Mouse (Mus musculus) liver, embryonic 14.5 days (tissue): Measurements from ENCODE around the gene Gpatch2l. TPM values are rescaled to one million over a fixed set of nuclear protein-coding genes. Genes with fewer than 3 reads are reported as not detected.
A peak's percentile ranks its signal among the peaks of the same experiment; 100 is the strongest.

Source experiments
- ATAC-seq: fragments of 200-750 bp; cut with Nextera tagmentation; 2 replicates; pipeline ENCODE4 v1.8.0; 2017; ENCODE audit warnings: moderate number of reproducible peaks, mild to moderate bottlenecking, moderate library complexity; ENCODE audit not compliant: insufficient read depth
- DNase-seq, 3 experiments: peaks; one replicate each; pipeline ENCODE4 v3.0.0-alpha.2; 2012 to 2013; ENCODE audit warnings: low read depth in 3 of 3, low spot score in 3 of 3
- H3K27ac ChIP-seq: fragments of 300-500 bp; sonication (generic); 2 replicates; pipeline ENCODE4 v1.5.1; 2014; ENCODE audit warnings: moderate library complexity, mild to moderate bottlenecking, control low read depth, inconsistent platforms
- H3K27me3 ChIP-seq: fragments of 300-500 bp; sonication (generic); 2 replicates; pipeline ENCODE4 v1.6.1; 2014; ENCODE audit warnings: mild to moderate bottlenecking, low read length, moderate library complexity; ENCODE audit not compliant: control insufficient read depth, insufficient read depth
- H3K36me3 ChIP-seq: fragments of 300-500 bp; sonication (generic); replicated peaks from 2 replicates; pipeline ENCODE4 v1.6.1; 2014; ENCODE audit warnings: low read depth; ENCODE audit not compliant: control insufficient read depth, insufficient read depth
- H3K4me1 ChIP-seq, 2 experiments: fragments of 200-500 bp in 1 of 2; fragments of 300-500 bp in 1 of 2; sonication (generic) in 1 of 2; replicated peaks; 2 replicates each; pipeline ENCODE4 v1.6.1; 2012 to 2014; ENCODE audit warnings: antibody characterized with exemption in 1 of 2, inconsistent platforms in 1 of 2, low read length in 1 of 2; ENCODE audit not compliant: control insufficient read depth in 2 of 2, insufficient read depth in 2 of 2
- H3K4me2 ChIP-seq: fragments of 300-500 bp; sonication (generic); 2 replicates; pipeline ENCODE4 v1.6.1; 2014; ENCODE audit warnings: low read depth, mild to moderate bottlenecking, control low read depth, moderate library complexity
- H3K4me3 ChIP-seq, 2 experiments: fragments of 200-500 bp in 1 of 2; fragments of 300-500 bp in 1 of 2; sonication (generic) in 1 of 2; 2 replicates each; pipeline ENCODE4 v1.5.1; 2012 to 2014; ENCODE audit warnings: low read depth in 2 of 2, low read length in 2 of 2, mild to moderate bottlenecking in 2 of 2, control low read depth in 1 of 2, inconsistent platforms in 1 of 2, moderate library complexity in 1 of 2; ENCODE audit not compliant: insufficient read depth in 1 of 2
- H3K9ac ChIP-seq: fragments of 300-500 bp; sonication (generic); replicated peaks from 2 replicates; pipeline ENCODE4 v1.6.1; 2014; ENCODE audit warnings: mild to moderate bottlenecking, control low read depth, moderate library complexity
- H3K9me3 ChIP-seq: fragments of 300-500 bp; sonication (generic); 2 replicates; pipeline ENCODE4 v1.6.1; 2016; ENCODE audit warnings: low read length, mixed read lengths; ENCODE audit not compliant: control insufficient read depth
- CTCF ChIP-seq: IDR thresholded peaks from 2 replicates; pipeline ENCODE4 v1.5.1; 2016; ENCODE audit warnings: antibody characterized with exemption, low read depth, control low read depth
- EP300 ChIP-seq: IDR thresholded peaks from 2 replicates; pipeline ENCODE4 v1.6.1; 2016; ENCODE audit warnings: antibody characterized with exemption, low read depth
- WGBS: fragments of 180-500 bp; shearing (Covaris S2); extraction: QIAGEN DNeasy Blood & Tissue Kit; methylation state at CpG from one replicate; pipeline ENCODE4 v1.1.7; 2014; ENCODE audit not compliant: insufficient replicate concordance; 5-methylcytosine and 5-hydroxymethylcytosine counted together
- polyA plus RNA-seq, 2 experiments: library from polyadenylated mRNA; depleted of rRNA in 1 of 2; stranded (reverse) in 1 of 2; unstranded in 1 of 2; fragments of >200 nt; fragmentation: Nextera tagmentation in 1 of 2; extraction: Ambion mirVana in 1 of 2; gene quantifications; 2 replicates each; pipeline versions ENCODE4 v1.2.1 to v1.2.3; 2012 to 2014

Gene Gpatch2l
- polyA plus RNA-seq, 2 experiments = 4.1 to 4.2 TPM

- no peak overlapping the region for H3K4me3 ChIP-seq
- H3K27ac ChIP-seq = no peak overlapping the region
- H3K36me3 ChIP-seq = no peaks in the 10 kb centered on the region; the same call in 1 of the 2 replicates
- no peak overlapping the region for H3K9ac ChIP-seq
- WGBS = 48% methylated on average over 2 of the region's 2 CpGs
- DNase-seq (no peak), ATAC-seq (no peak)
- H3K4me2 ChIP-seq = no peak overlapping the region
- no peak for TF ChIP-seq CTCF
- TF ChIP-seq EP300 = no peak
- H3K9me3 ChIP-seq = no peaks in the 10 kb centered on the region
- no peaks in the 10 kb centered on the region for H3K27me3 ChIP-seq
- H3K4me1 ChIP-seq = no peaks in the 10 kb centered on the region
Observed at GRCm38 (mm10) chr12:86276463-86276862, 34.8 kb downstream of the Gpatch2l start.

GRCm38 (mm10) chr12:86276895-86277294 is 35.2 kb downstream of the Gpatch2l start:
- Histone ChIP-seq H3K4me3 (no peak overlapping the region), H3K9me3 (no peaks in the 10 kb centered on the region), H3K4me2 (no peak overlapping the region), H3K9ac (no peak overlapping the region), H3K27me3 (no peaks in the 10 kb centered on the region), H3K36me3 (no peaks in the 10 kb centered on the region; the same call in 1 of the 2 replicates), H3K4me1 (no peaks in the 10 kb centered on the region), H3K27ac (no peak overlapping the region)
- 74% methylated on average over 5 of the region's 5 CpGs for whole genome bisulfite sequencing
- ATAC-seq (no peak), DNase-seq (no peak)
- TF ChIP-seq CTCF = no peak
- no peak for TF ChIP-seq EP300

DNA sequence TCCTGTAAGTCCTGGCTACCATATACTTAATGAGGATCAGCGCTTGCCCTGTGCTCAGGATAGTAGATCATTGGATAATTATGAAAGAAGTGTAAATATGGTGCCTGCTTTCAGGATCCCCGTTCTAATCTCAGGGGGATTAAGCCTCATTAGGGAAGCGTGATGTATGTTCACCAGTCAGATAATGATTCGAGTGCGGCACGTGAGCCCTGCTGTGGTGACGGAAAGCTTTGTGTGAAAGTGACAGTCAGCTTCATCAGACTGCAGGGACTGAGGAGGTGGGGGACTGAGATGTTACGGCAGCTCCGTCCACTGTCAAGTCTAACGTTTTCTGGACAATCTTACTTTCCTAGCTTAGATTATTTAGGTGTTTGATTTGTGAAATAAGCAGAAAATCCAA is 38.3 kb downstream of the Gpatch2l start:
- Histone ChIP-seq H3K9ac (no peak overlapping the region), H3K36me3 (peaks cover 2% of the 10 kb centered on the region; the same call in 1 of the 2 replicates), H3K9me3 (no peaks in the 10 kb centered on the region), H3K4me3 (no peak overlapping the region), H3K27me3 (no peaks in the 10 kb centered on the region), H3K27ac (no peak overlapping the region), H3K4me2 (no peak overlapping the region), H3K4me1 (no peaks in the 10 kb centered on the region)
- 76% methylated on average over 10 of the region's 10 CpGs for WGBS
- DNase-seq = no peak
- TF ChIP-seq CTCF (no peak), EP300 (no peak)
- ATAC-seq = no peak

- no peak for ATAC-seq
- TF ChIP-seq CTCF = no peak
- no peak for TF ChIP-seq EP300
- 67% methylated on average over 2 of the region's 2 CpGs for WGBS
- H3K36me3 ChIP-seq = peaks cover 2% of the 10 kb centered on the region; the same call in 1 of the 2 replicates
- no peak overlapping the region for H3K9ac ChIP-seq
- no peaks in the 10 kb centered on the region for H3K4me1 ChIP-seq
- no peaks in the 10 kb centered on the region for H3K27me3 ChIP-seq
- no peak overlapping the region for H3K27ac ChIP-seq
- no peak for DNase-seq
- no peak overlapping the region for H3K4me2 ChIP-seq
- H3K4me3 ChIP-seq = no peak overlapping the region
- H3K9me3 ChIP-seq = no peaks in the 10 kb centered on the region
Observed at GRCm38 (mm10) chr12:86285704-86286103, 44.0 kb downstream of the Gpatch2l start.

- peak; percentile 59 for TF ChIP-seq CTCF
- TF ChIP-seq EP300 = no peak
- 64% methylated on average over 10 of the region's 10 CpGs for WGBS
- no peak for ATAC-seq
Observed at GRCm38 (mm10) chr12:86297450-86297849, 55.8 kb downstream of the Gpatch2l start.

More at GRCm38 (mm10) chr12:86297450-86297849, 55.8 kb downstream of the Gpatch2l start:
- DNase-seq = no peak
- no peaks in the 10 kb centered on the region for H3K36me3 ChIP-seq
- H3K9ac ChIP-seq = no peak overlapping the region
- no peak overlapping the region for H3K4me2 ChIP-seq
- no peaks in the 10 kb centered on the region for H3K9me3 ChIP-seq
- no peak overlapping the region for H3K4me3 ChIP-seq
- no peaks in the 10 kb centered on the region for H3K27me3 ChIP-seq
- H3K27ac ChIP-seq = no peak overlapping the region
- H3K4me1 ChIP-seq = no peaks in the 10 kb centered on the region
